Mouse (Mus musculus) kidney, postnatal 0 days (tissue): Measurements from ENCODE around the gene Lars2. TPM values are rescaled to one million over a fixed set of nuclear protein-coding genes. Genes with fewer than 3 reads are reported as not detected.
A peak's percentile ranks its signal among the peaks of the same experiment; 100 is the strongest.

ENCODE experiments used
- ATAC-seq: fragments of 200-750 bp; cut with Nextera tagmentation; replicated peaks from 2 replicates; pipeline ENCODE4 v1.8.0; 2017; ENCODE audit warnings: low read depth, moderate number of reproducible peaks, moderate TSS enrichment, moderate library complexity; ENCODE audit not compliant: low FRiP score
- DNase-seq: peaks from one replicate; pipeline ENCODE4 v3.0.0-alpha.2; 2016; ENCODE audit warnings: low spot score
- H3K27ac ChIP-seq: fragments of 300-500 bp; sonication (generic); 2 replicates; pipeline ENCODE4 v1.5.1; 2014; ENCODE audit warnings: mild to moderate bottlenecking
- H3K27me3 ChIP-seq: fragments of 300-500 bp; sonication (generic); 2 replicates; pipeline ENCODE4 v1.6.1; 2014; ENCODE audit warnings: low read length, mixed read lengths; ENCODE audit not compliant: insufficient read depth
- H3K36me3 ChIP-seq: fragments of 300-500 bp; sonication (generic); 2 replicates; pipeline ENCODE4 v1.6.1; 2014; ENCODE audit warnings: low read length, mixed read lengths; ENCODE audit not compliant: insufficient read depth
- H3K4me1 ChIP-seq: fragments of 300-500 bp; sonication (generic); replicated peaks from 2 replicates; pipeline ENCODE4 v1.6.1; 2014; ENCODE audit warnings: antibody characterized with exemption, low read length, mixed read lengths; ENCODE audit not compliant: insufficient read depth
- H3K4me2 ChIP-seq: fragments of 300-500 bp; sonication (generic); 2 replicates; pipeline ENCODE4 v1.6.1; 2014; ENCODE audit warnings: mild to moderate bottlenecking, low read length, moderate library complexity, mixed read lengths
- H3K4me3 ChIP-seq: fragments of 300-500 bp; sonication (generic); replicated peaks from 2 replicates; pipeline ENCODE4 v1.5.1; 2014; ENCODE audit warnings: low read depth, low read length
- H3K9ac ChIP-seq: fragments of 300-500 bp; sonication (generic); 2 replicates; pipeline ENCODE4 v1.6.1; 2014; ENCODE audit warnings: low read depth, low read length
- H3K9me3 ChIP-seq: fragments of 300-500 bp; sonication (generic); replicated peaks from 2 replicates; pipeline ENCODE4 v1.6.1; 2016; ENCODE audit warnings: low read length, inconsistent platforms, mixed read lengths
- CTCF ChIP-seq: IDR thresholded peaks from 2 replicates; pipeline ENCODE4 v1.5.1; 2016; ENCODE audit warnings: antibody characterized with exemption, low read depth, mild to moderate bottlenecking, moderate library complexity
- WGBS: fragments of 180-500 bp; shearing (Covaris S2); extraction: QIAGEN DNeasy Blood & Tissue Kit; methylation state at CpG from one replicate; pipeline ENCODE4 v1.1.7; 2014; 5-methylcytosine and 5-hydroxymethylcytosine counted together
- polyA plus RNA-seq: library from polyadenylated mRNA; unstranded; fragments of >200 nt; fragmentation: Nextera tagmentation; extraction: Ambion mirVana; gene quantifications from 2 replicates; pipeline ENCODE4 v1.2.1, GENCODE M21; 2015

Lars2 gene
- polyA plus RNA-seq, 1 experiment from 2014 or later = 1,696 TPM

DNA sequence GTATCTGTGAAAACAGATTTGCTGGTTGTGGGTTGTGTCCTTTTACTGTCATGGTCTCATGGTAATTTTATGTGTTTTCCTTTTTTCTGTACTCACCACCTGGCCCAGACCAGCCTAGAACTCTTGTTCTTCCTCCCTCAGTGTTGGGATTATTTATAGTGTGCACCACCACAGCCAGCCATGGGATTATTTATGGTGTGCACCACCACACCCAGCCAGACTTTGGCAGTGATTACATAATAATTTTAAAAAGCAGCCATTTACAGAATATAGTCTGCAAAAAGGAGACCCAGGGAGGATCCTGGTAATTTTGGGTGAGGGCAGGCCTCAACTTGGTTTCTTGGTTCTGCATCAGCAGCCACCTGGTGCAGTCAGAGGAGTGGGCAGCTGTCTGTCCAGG, 81.9 kb downstream of the Lars2 start:
- DNase-seq (no peak), ATAC-seq (no peak)
- H3K4me2 ChIP-seq = no peak overlapping the region
- H3K9ac ChIP-seq = no peak overlapping the region
- H3K27ac ChIP-seq = no peak overlapping the region
- no peaks in the 10 kb centered on the region for H3K9me3 ChIP-seq
- no peaks in the 10 kb centered on the region for H3K27me3 ChIP-seq
- H3K4me3 ChIP-seq = no peak overlapping the region
- H3K36me3 ChIP-seq = peaks cover 9% of the 10 kb centered on the region; the same call in 1 of the 2 replicates
- TF ChIP-seq CTCF = no peak
- no peaks in the 10 kb centered on the region for H3K4me1 ChIP-seq

DNA sequence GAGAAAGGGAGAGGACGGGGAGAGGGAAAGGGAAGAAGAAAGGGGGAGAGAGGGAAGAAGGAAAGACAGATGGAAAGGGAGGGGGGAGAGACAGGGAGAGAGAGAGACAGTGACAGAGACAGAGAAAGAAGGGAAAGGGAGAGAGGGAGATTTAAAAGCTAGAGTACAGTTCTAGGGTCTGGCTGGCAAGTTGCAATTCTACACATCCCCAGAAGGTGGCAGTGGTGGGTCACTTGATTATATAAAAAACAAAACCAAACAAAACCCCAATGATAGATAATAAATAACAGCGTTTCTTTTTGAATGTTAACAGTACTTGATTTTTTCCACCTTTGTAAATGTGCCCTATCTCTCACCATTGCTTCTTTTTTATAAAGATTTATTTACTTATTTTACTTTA, 83.4 kb downstream of the Lars2 start:
- ATAC-seq (no peak), DNase-seq (peak; percentile 79)
- TF ChIP-seq CTCF = peak; percentile 90
- H3K4me1 ChIP-seq = no peaks in the 10 kb centered on the region
- H3K9ac ChIP-seq = no peak overlapping the region
- H3K4me3 ChIP-seq = no peak overlapping the region
- H3K36me3 ChIP-seq = peaks cover 15% of the 10 kb centered on the region
- 40% methylated on average over 2 of the region's 2 CpGs for WGBS
- H3K9me3 ChIP-seq = no peaks in the 10 kb centered on the region
- H3K27me3 ChIP-seq = no peaks in the 10 kb centered on the region
- H3K4me2 ChIP-seq = no peak overlapping the region
- H3K27ac ChIP-seq = no peak overlapping the region

DNA sequence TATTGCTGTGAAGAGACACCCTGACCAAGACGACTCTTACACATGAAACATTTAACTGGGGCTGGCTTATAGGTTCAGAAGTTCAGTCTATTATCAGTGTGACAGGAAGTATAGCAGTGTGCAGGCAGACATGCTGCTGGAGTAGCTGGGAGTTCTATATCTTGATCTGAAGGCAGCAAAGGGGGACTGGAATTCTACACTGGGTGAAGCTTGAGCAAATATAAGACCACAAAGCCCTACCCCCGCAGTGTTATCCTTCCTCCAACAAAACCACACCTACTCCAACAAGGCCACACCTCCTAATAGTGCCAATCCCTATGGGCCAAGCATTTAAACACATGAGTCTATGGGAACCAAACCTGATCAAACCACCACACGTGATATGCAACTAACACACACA, 85.0 kb downstream of the Lars2 start:
- no peak overlapping the region for H3K27ac ChIP-seq
- DNase-seq (no peak), ATAC-seq (no peak)
- H3K36me3 ChIP-seq = peaks cover 16% of the 10 kb centered on the region
- H3K9ac ChIP-seq = no peak overlapping the region
- 67% methylated on average over 3 of the region's 3 CpGs for WGBS
- no peaks in the 10 kb centered on the region for H3K27me3 ChIP-seq
- H3K4me1 ChIP-seq = no peaks in the 10 kb centered on the region; the same call in 1 of the 2 replicates
- no peak for TF ChIP-seq CTCF
- H3K4me3 ChIP-seq = no peak overlapping the region
- no peaks in the 10 kb centered on the region for H3K9me3 ChIP-seq
- H3K4me2 ChIP-seq = no peak overlapping the region

DNA sequence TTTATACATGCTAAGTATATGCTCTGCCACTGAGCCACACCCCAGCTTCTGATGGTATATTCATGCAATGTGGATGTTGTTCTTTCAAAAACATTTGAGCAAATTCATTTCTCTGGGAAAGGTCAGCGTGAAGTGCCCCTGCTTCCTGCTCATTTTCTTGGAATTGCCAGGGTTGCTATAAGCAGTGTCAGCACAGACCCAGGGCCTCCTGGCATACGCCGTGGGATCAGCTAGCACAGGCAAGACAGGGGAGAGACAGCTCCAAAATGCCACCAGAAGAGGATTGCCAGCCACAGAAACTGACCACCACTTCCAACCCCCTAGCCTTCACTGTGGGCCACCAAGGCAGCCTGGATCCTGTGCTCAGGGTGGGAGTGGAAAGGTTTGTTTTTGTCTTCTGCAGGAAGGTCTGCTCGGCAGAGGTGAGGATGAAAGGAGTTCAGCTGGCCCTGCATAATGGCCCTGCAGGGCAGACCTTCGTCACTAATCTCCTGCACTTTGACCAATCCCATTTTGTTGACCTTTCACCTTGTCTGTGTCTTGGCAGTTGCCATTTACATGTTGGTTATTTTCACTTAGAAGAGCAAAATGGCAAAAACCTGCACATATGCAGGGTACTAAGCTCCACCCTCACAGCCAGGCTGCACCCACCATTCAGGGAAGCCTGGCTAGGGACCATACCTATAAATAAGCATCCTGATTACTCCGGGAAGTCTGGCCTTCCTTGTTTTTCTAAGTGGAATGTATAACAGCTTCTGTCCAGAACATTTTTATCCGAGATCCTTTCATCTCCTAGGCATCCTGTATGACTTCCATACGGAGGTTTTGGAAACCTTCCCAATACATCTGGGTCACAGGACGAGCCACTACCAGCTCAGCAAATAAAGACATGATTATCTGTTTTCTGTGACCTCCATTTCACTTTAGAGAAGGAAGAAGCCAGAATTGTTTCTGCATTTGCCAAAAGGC, 90.2 kb downstream of the Lars2 start:
- H3K4me1 ChIP-seq = no peaks in the 10 kb centered on the region; the same call in 1 of the 2 replicates
- no peaks in the 10 kb centered on the region for H3K27me3 ChIP-seq
- no peak overlapping the region for H3K4me2 ChIP-seq
- H3K9ac ChIP-seq = no peak overlapping the region
- 42% methylated on average over 9 of the region's 9 CpGs for WGBS
- H3K27ac ChIP-seq = peak overlapping the region; percentile 60
- DNase-seq = peak; percentile 68
- H3K36me3 ChIP-seq = peaks cover 22% of the 10 kb centered on the region
- H3K4me3 ChIP-seq = no peak overlapping the region
- H3K9me3 ChIP-seq = no peaks in the 10 kb centered on the region
- no peak for ATAC-seq
- TF ChIP-seq CTCF = no peak

DNA sequence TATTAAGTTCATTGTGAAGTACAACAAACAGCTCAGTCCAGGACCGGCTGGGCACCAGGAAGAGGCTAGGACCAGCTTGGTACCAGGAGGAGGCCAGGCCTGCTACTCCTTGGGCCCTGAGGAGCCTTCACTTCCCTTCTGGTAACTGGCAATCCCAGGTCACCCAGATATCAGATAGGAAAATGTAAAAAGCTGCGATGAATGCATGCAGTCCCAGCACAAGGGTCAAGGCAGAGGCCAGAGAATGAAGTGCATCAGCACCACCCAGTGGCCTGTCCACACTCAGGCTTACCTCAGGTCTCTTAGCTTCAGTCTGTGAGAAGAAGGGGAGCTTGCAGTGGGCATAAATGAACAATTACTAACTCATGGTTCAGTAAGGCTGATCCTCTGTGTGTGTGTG, 90.9 kb downstream of the Lars2 start:
- H3K36me3 ChIP-seq = peaks cover 22% of the 10 kb centered on the region
- WGBS = 60% methylated on average over 2 of the region's 2 CpGs
- peak; percentile 40 for DNase-seq
- ATAC-seq = no peak
- H3K4me2 ChIP-seq = no peak overlapping the region
- no peak overlapping the region for H3K4me3 ChIP-seq
- H3K27me3 ChIP-seq = no peaks in the 10 kb centered on the region
- H3K27ac ChIP-seq = no peak overlapping the region
- H3K4me1 ChIP-seq = no peaks in the 10 kb centered on the region; the same call in 1 of the 2 replicates
- TF ChIP-seq CTCF = peak; percentile 63
- no peak overlapping the region for H3K9ac ChIP-seq
- H3K9me3 ChIP-seq = no peaks in the 10 kb centered on the region

DNA sequence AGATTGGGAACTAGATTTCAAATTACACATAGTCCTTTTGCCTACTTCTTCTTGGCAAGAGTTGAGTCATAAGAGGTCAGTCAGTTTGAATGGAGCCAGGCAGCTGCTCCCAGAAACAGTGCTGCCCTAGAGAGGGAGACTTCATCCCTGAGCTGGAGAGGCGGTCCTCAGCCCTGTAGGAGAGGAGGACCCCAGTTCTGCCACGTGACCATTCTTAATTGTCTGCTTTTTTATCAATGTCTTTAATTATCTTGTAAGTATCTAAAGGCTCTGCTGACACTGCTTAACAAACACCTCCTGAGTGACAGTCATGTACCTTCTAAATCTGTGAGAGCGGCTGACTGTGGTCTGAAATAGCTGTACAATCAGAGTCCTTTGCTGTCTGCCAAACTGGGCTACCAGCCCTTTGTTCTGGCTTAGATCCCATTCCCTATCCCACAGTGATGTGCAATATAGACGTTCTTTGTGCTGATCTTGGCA, 100.5 kb downstream of the Lars2 start:
- Histone ChIP-seq H3K9me3 (no peaks in the 10 kb centered on the region), H3K36me3 (no peaks in the 10 kb centered on the region), H3K9ac (no peak overlapping the region), H3K27ac (no peak overlapping the region), H3K4me3 (no peak overlapping the region), H3K4me1 (no peaks in the 10 kb centered on the region), H3K4me2 (no peak overlapping the region), H3K27me3 (no peaks in the 10 kb centered on the region)
- WGBS = 81% methylated on average over 4 of the region's 4 CpGs
- no peak for ATAC-seq
- no peak for DNase-seq
- no peak for TF ChIP-seq CTCF
